In the genomic region with DNA sequence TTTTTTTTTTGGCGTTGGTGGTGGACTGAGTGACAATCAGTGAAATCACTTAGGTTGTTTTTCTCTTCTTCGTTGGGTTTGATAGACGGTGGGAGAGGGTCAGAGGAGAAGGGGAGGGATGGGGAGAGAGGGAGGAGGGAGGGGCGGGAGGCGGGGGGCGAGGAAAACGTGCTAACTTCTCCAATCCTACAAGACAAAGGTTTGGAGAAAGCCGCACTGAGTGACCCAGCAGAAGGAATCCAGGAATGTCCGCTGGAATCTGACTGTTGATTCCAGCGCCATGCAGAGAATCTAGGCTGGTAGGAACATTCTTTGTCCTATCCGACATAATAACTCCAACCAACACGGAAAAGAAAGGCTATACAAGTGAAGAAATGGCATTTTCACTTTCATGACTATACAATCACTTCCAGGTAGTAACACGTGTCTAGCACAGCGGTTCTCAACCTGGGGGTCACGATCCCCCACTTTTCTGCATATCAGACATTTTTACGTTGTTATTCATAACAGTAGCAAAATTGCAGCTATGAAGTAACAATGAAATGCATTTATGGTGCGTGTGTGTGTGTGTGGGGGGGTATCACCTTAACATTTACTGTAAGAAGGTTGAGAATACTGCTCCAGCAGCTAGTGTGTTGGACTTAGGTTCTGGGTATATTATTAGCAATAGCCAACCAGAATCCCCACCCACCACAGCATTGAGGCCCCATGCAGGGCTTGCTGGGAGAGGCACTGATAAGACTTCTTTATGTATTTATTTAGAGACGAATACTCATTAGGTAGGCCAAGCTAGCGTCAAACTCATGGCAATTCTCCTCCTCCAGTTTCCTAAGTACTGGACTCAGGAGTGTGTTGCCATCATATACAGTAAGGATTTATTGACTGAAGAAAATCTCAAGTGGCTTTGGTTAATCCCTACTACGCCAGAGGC, we compare ENCODE assay signal across 8 mouse cellular contexts.
DNase-seq lines count a peak whose midpoint lies in the region; ATAC-seq and TF ChIP-seq lines count a peak whose summit lies in the region.

No protein-coding gene starts in this region.

- H3K27me3 ChIP-seq in lung, embryonic 14.5 days (ENCODE audit: insufficient read depth, low read length): no peaks in the 10 kb centered on the region
- peaks cover 16% of the 10 kb centered on the region for H3K27me3 ChIP-seq in forebrain, embryonic 10.5 days (ENCODE audit: poor library complexity, severe bottlenecking)
- no peaks in the 10 kb centered on the region for H3K27me3 ChIP-seq in stomach, embryonic 14.5 days (ENCODE audit: control insufficient read depth, insufficient read depth, low read length)

- H3K36me3 ChIP-seq in lung, embryonic 14.5 days (ENCODE audit: insufficient read depth): no peaks in the 10 kb centered on the region
- no peaks in the 10 kb centered on the region for H3K36me3 ChIP-seq in forebrain, embryonic 10.5 days (replicated peaks)
- no peaks in the 10 kb centered on the region for H3K36me3 ChIP-seq in stomach, embryonic 14.5 days (ENCODE audit: control insufficient read depth, insufficient read depth, low read length)

- H3K9me3 ChIP-seq in lung, embryonic 14.5 days (ENCODE audit: low read depth, low read length): no peaks in the 10 kb centered on the region
- no peaks in the 10 kb centered on the region for H3K9me3 ChIP-seq in forebrain, embryonic 10.5 days
- H3K9me3 ChIP-seq in stomach, embryonic 14.5 days (ENCODE audit: control insufficient read depth, low read depth, low read length): no peaks in the 10 kb centered on the region

- H3K4me3 ChIP-seq in lung, embryonic 14.5 days (ENCODE audit: low read depth, low read length): peak overlapping the region; percentile 41
- H3K4me3 ChIP-seq in forebrain, embryonic 10.5 days: peak overlapping the region; percentile 53
- peak overlapping the region; percentile 33 for H3K4me3 ChIP-seq in stomach, embryonic 14.5 days (ENCODE audit: low read depth, low read length)

- peak overlapping the region; percentile 84 for H3K4me2 ChIP-seq in lung, embryonic 14.5 days
- H3K4me2 ChIP-seq in stomach, embryonic 14.5 days (replicated peaks; ENCODE audit: low read depth, low read length): peak overlapping the region; percentile 61

- no peak for TF ChIP-seq CTCF in lung, embryonic 14.5 days (IDR thresholded peaks at IDR 0.05; ENCODE audit: low read depth)

- 13% methylated on average over 20 of the region's 20 CpGs for WGBS in lung, embryonic 14.5 days
- 33% methylated on average over 16 of the region's 20 CpGs for WGBS in forebrain, embryonic 10.5 days
- 16% methylated on average over 19 of the region's 20 CpGs for WGBS in stomach, embryonic 14.5 days

- peaks cover 6% of the 10 kb centered on the region for H3K4me1 ChIP-seq in lung, embryonic 14.5 days (ENCODE audit: insufficient read depth)
- H3K4me1 ChIP-seq in forebrain, embryonic 10.5 days: peaks cover 47% of the 10 kb centered on the region
- H3K4me1 ChIP-seq in stomach, embryonic 14.5 days (ENCODE audit: control insufficient read depth, insufficient read depth, low read length): peaks cover 12% of the 10 kb centered on the region

- peak overlapping the region; percentile 82; the same call in 1 of the 2 replicates for H3K27ac ChIP-seq in lung, embryonic 14.5 days (ENCODE audit: low read depth)
- peak overlapping the region; percentile 91 for H3K27ac ChIP-seq in forebrain, embryonic 10.5 days
- peak overlapping the region; percentile 62; the same call in 1 of the 2 replicates for H3K27ac ChIP-seq in stomach, embryonic 14.5 days (ENCODE audit: low read length)

- ATAC-seq in lung, embryonic 14.5 days (ENCODE audit: insufficient read depth): peak; percentile 1; the same call in 1 of the 2 replicates
- peak; percentile 3; the same call in 1 of the 2 replicates for ATAC-seq in stomach, embryonic 14.5 days (ENCODE audit: insufficient number of reproducible peaks, insufficient read depth, low FRiP score, low read depth)

- peak overlapping the region; percentile 64 for H3K9ac ChIP-seq in lung, embryonic 14.5 days
- no peak overlapping the region for H3K9ac ChIP-seq in stomach, embryonic 14.5 days (replicated peaks; ENCODE audit: low read depth, low read length)

- DNase-seq in lung, embryonic 14.5 days: peak; percentile 70
- no peak for DNase-seq in lung, postnatal 25 days (ENCODE audit: low spot score)
- peak; percentile 56 for DNase-seq in forebrain, embryonic 10.5 days (ENCODE audit: extremely low spot score, low spot score)
- DNase-seq in liver: peak; percentile 55
- DNase-seq in layer of hippocampus, adult 9-10 months (ENCODE audit: low spot score): no peak
- DNase-seq in thymus, postnatal 25 days: no peak
- no peak for DNase-seq in kidney, postnatal 36 days

Comparison
In these comparisons a context has a peak if more than half of its experiments do, and no peak if none do; other contexts are left out.
1. DNase-seq: peak in lung, embryonic 14.5 days (single experiment), forebrain, embryonic 10.5 days (single experiment) and liver (single experiment); none in lung, postnatal 25 days (single experiment), layer of hippocampus, adult 9-10 months (single experiment), thymus, postnatal 25 days (single experiment) and kidney, postnatal 36 days (0 of 2).
2. Peak in every context shown above with its lines, with median percentiles within 50 percentile points of each other: H3K27ac ChIP-seq and H3K4me3 ChIP-seq.